Mouse (Mus musculus): ENCODE results near the gene Nprl2.

The Nprl2 gene

GRCm38 (mm10) chr9:107541474-107542351, at the start of gene Nprl2, which contains the start of gene Cyb561d2:
Nprl2 (plus strand) TSS chr9:107542226.
Cyb561d2 (minus strand) TSS chr9:107542193.
- DNase-seq (ENCODE audit: low read depth): peak; percentile 97

GRCm38 (mm10) chr9:107493511-107493910, 48.5 kb upstream of the Nprl2 start:
- DNase-seq (ENCODE audit: low read depth): no peak

- DNase-seq (ENCODE audit: low read depth): no peak
These were observed 47.8 kb upstream of the Nprl2 start for GRCm38 (mm10) chr9:107494238-107494637.

GRCm38 (mm10) chr9:107496359-107496758, 45.7 kb upstream of the Nprl2 start:
- no peak for DNase-seq (ENCODE audit: low read depth)

GRCm38 (mm10) chr9:107500708-107501286, 41.2 kb upstream of the Nprl2 start:
- no peak for DNase-seq (ENCODE audit: low read depth)

GRCm38 (mm10) chr9:107502131-107502846, 39.7 kb upstream of the Nprl2 start:
- no peak for DNase-seq (ENCODE audit: low read depth)

GRCm38 (mm10) chr9:107504662-107505537, 37.1 kb upstream of the Nprl2 start:
- no peak for DNase-seq (ENCODE audit: low read depth)

GRCm38 (mm10) chr9:107508266-107508665, 33.8 kb upstream of the Nprl2 start:
- no peak for DNase-seq (ENCODE audit: low read depth)

DNA sequence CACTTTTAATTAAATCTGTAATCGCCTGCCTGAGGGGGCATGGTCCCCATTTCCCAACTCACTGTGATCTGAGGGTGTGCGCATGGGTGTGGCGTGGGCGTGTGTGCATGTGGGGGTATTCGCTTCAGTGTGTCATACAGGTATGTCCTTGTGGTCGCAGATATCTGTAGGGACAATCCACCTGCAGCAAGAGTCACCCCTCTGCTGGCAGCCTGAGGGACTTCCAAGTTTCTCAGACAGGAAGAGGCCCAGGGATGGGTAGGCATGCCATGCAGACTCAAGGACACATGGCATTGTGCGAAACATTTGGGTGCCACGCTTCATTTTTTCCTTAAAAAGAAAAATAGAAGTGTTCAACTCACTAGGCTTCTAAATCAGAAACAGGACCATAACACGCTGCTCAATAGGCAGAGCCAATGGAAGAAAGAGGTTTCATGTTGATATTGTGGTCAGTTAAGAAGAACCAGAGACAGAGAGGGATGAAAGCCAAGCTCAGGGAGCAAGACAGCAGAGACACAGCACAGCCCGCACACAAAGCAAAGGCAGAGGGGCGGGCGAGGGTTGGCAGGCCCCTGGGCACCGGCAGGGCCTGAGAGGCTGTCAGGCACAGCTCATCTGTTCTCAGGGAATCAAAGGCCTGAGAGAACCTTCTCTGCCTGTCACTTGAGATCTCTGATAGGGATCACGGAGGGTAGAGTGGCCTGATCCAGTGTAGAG, 31.5 kb upstream of the Nprl2 start:
- DNase-seq (ENCODE audit: low read depth): no peak

GRCm38 (mm10) chr9:107511436-107511835, 30.6 kb upstream of the Nprl2 start:
- DNase-seq (ENCODE audit: low read depth): no peak

GRCm38 (mm10) chr9:107512326-107512725, 29.7 kb upstream of the Nprl2 start:
- no peak for DNase-seq (ENCODE audit: low read depth)

DNA sequence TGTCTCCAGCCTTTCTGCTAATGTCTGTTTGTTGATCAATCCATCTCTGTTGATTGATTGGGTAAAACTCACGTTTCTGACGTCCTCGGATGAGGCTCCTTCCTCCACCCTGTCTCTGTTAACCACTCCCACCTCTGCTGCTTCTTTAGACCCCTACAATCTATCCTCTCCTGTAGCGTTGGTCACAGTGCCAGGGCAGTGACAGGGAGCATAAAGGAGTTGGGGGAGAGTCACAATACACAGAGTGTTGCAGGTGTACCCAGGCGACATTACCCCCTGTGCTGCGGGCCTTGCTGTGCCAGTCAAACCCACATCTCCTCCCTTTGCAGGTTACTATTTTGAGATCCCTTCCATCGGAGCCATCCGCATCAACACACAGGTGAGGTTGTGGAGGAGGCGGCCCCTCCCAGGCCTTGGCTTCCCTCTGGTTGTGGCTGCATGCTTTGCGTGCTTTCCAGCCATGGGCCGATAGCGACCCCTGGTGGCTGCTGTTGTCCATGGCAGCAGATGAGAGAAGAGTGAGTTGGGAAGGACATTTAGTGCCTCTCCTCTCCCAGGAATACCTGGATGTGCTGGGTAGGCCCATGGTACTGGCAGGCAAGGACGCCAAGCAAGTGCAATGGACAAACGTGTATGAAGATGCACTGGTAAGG, 27.6 kb upstream of the Nprl2 start:
- peak; percentile 85 for DNase-seq (ENCODE audit: low read depth)

GRCm38 (mm10) chr9:107520331-107520730, 21.7 kb upstream of the Nprl2 start:
- no peak for DNase-seq (ENCODE audit: low read depth)

GRCm38 (mm10) chr9:107521190-107521589, 20.8 kb upstream of the Nprl2 start:
- DNase-seq (ENCODE audit: low read depth): peak; percentile 49

GRCm38 (mm10) chr9:107521711-107522399, 20.2 kb upstream of the Nprl2 start:
- peak; percentile 57 for DNase-seq (ENCODE audit: low read depth)

GRCm38 (mm10) chr9:107522400-107522711, 19.7 kb upstream of the Nprl2 start:
- no peak for DNase-seq (ENCODE audit: low read depth)

DNA sequence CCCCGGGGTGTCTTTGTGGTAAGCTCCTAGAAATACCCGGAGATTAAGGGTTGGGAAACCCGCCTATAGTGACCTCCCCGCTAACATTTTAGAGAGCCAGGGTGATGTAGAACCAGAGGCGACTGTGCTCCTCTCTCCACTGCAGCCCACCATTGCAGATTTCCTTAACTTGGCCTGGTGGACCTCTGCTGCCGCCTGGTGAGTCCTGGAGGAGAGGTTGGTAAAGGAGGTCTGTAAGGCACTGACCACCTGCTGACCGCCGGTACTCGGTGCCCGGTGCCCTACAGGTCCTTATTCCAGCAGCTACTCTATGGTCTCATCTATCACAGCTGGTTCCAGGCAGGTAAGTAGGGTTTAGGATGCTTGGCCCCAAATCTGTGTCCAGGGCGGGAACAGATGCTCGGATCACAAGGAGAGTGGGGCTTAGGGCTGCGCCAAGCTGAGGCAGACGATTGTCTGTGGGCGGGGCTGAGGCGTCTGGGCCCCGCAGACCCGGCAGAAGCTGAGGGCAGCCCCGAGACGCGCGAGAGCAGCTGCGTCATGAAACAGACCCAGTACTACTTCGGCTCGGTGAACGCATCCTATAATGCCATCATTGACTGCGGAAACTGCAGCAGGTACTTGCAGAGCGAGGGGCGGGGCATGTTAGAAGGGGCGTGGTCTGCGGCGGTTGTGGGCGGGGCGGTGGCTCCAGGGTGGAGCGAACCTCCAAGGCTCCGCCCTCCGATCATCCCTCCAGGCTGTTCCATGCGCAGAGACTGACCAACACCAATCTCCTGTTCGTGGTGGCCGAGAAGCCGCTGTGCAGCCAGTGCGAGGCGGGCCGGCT, 15.6 kb upstream of the Nprl2 start:
- DNase-seq (ENCODE audit: low read depth): peak; percentile 81

GRCm38 (mm10) chr9:107533791-107534407, 8.1 kb upstream of the Nprl2 start, which contains the start of gene Tmem115:
Tmem115 (plus strand) TSS chr9:107533945.
- DNase-seq (ENCODE audit: low read depth): peak; percentile 93

Measured in naive thymus-derived CD4-positive, alpha-beta T cell, adult 2 months (primary cell).